Mouse (Mus musculus): Measurements from ENCODE around the gene Npdc1.
"Not testable (repeated sequence)": the region's sequence is repeated elsewhere in the genome, so short reads cannot be mapped to it uniquely, and the experiment has no call there.

Npdc1 gene

GRCm38 (mm10) chr2:25395721-25396596 lies 3.2 kb upstream of the Npdc1 start, which contains the start of gene Entpd2:
Gene Entpd2 (plus strand): TSS chr2:25395874.
- DNase-seq, result peak; percentile 64

DNA sequence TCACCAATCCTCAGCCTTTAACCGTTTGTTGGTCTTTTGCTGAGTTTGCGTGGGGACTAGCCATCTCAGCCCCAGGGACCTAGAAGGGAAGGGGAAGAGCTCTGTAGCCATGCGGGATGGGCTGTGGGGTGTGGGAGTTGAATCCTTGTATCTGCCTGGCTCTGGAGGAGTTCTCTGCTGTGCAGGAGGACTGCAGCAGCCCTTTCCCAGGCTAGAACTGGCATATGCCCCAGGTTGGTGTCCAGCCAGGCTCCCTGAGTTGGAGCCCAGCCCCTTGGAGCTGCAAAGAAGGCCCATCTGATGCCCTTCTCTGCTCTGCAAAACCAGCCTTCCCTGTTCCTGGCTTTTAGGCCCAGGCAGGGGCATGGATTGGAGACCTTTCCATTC lies 2.6 kb upstream of the Npdc1 start:
- no peak for DNase-seq

DNA sequence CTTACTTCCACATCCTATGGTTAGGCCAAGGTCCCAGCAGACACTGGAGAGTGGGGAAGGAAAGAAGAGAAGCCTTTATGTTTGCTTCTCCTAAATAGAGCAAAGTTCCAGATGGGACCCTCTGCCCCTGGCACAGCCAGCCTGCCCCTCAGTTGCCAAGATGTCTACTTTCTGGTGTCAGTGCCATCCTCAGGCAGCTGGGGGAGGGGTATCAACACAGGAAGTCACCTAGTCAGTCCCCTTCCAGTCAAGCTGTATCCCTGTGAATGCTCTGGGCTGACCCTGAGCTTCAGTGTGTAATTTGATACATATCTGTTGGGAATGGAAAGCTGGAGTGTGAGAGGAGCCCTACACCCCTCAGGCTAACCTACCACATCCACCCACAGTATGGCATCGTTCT lies 2.1 kb upstream of the Npdc1 start:
- no peak for DNase-seq

DNA sequence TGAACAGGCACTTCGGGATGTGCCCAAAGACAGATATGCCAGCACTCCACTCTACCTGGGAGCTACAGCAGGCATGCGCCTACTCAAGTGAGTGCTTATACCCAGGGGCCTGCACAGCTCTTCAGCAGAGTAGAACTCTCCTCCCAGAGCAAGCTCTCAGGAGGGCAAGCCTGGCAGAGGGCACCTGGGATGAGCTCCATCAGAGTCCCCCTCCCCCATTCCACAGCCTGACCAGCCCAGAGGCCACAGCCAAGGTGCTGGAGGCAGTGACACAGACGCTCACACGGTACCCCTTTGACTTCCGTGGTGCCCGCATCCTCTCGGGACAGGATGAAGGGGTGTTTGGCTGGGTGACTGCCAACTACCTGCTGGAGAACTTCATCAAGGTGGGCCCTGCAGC lies 1.1 kb upstream of the Npdc1 start:
- no peak for DNase-seq

DNA sequence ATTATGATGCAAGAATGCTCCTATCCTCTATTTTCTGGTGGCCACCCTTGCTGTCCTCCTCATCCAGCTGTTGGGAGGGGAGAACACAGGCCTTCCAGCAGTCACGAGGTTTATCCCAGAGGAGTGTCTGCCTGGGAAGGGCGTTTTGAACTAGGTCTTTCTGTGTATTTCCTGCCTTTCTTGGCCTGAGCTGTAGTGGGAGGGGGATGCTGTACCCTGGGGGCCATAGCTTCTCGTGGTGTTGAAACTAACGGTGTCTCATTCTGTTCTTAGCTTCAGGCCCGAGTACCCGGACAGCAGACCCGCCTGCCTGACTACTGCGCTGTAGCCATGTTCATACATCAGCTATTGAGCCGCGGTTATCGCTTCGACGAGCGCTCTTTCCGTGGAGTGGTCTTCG lies 1.1 kb downstream of the Npdc1 start:
- no peak for DNase-seq

GRCm38 (mm10) chr2:25400764-25401163 lies 1.6 kb downstream of the Npdc1 start:
- DNase-seq, result peak; percentile 47

GRCm38 (mm10) chr2:25402377-25402971 lies 3.3 kb downstream of the Npdc1 start:
- peak; percentile 77 for DNase-seq

GRCm38 (mm10) chr2:25402972-25403601 lies 3.9 kb downstream of the Npdc1 start:
- peak; percentile 59 for DNase-seq

DNA sequence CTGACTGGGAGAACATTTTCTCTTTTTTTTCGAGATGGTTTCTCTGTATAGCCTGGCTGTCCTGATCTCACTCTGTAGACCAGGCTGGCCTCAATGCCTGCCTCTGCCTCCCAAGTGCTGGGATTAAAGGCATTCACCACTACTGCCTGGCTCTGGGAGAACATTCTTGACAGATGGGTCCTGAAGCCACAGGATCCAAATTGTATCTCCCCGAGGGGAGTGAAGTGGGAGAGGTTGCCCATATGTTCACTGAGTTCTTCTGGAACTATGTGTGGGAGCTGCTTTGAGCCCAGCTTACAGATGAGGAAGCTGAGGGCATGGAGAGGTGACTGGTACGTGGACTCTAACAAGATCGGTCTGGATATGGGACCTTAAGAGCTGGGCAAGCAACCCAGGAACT lies 4.8 kb downstream of the Npdc1 start:
- no peak for DNase-seq

DNA sequence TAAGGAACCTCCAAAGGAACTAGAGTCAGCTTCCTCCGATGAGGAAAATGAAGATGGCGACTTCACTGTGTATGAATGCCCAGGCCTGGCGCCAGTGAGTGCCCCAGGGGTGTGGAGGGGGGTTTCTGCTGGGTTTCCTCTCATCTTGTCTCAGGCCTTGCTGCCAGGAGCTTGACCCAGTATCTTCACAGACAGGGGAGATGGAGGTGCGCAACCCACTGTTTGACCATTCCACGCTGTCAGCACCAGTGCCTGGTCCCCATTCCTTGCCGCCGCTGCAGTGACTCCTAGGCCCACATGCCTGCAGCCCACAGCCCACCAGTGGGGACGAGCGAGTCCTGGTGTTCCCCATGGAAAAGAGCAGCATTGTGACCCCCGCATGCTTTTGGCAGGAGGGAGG lies 9.8 kb downstream of the Npdc1 start:
- DNase-seq, result no peak

GRCm38 (mm10) chr2:25413436-25413835 lies 14.3 kb downstream of the Npdc1 start:
- not testable (repeated sequence) for DNase-seq

DNA sequence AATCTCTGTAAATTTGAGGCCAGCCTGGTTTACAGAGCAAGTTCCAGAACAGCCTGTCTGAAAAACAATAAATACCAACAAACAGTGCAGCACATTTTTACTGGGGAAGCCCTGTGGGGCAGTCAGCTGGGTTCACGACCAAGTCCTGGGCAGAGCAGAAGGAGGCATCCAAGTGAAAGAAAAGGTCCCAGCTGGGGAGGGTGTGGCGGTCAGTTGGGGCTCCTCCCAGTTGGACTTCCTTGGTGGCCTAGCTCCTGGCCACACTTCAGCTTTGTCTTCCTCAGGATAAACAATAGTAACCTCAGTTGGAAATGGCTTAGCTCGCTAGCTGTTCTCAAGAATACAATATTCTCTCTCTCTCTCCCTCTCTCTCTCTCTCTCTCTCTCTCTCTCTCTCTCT lies 18.3 kb downstream of the Npdc1 start:
- no peak for DNase-seq

GRCm38 (mm10) chr2:25421896-25422295 lies 22.7 kb downstream of the Npdc1 start:
- no peak for DNase-seq

DNA sequence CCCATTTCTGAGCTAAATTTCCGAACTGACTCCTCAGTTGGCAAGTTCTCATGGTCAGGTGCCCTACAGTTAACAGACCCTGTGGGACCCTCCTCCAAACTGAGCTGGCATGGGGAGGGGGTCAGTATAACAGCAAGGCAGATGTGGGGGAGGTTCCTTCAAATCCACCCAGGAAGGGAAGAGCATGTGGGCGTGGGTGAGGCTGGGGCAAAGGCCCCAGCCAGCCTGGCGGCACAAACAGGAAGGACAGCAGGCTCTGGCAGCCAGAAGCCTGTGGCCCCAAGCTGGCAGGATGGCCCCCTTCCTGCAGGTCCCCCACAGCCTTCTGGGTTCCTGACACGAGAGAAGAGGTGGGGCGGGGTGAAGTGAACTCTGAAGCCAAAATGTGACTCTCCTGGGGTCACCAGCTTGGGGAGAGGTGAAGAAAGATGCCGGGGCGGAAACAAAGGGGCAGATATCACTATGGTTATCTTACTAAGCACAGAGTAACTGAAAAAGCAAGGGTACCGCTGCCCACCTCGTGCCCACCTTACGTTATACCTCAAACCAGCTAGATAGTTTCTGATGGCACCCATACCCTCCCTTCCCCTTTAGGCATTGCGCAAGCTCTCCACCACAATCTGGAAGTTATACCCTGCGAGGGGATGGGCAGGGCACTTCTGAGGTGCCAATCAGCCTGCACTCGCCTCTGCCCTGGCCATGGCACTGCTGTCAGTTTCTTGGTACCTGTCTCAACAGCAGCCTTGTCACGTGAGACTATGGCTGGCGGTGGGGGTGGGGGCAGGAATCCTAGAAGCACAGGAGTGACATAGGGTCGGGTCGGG lies 23.6 kb downstream of the Npdc1 start, which contains the start of gene Fut7:
Fut7 (plus strand) TSS at position 681 of the 824 bp plus-strand sequence.
- DNase-seq, result no peak

- DNase-seq, result no peak
Measured at GRCm38 (mm10) chr2:25423626-25424025, 24.5 kb downstream of the Npdc1 start.

- DNase-seq, result no peak
Measured at GRCm38 (mm10) chr2:25425481-25425880, 26.3 kb downstream of the Npdc1 start.

DNA sequence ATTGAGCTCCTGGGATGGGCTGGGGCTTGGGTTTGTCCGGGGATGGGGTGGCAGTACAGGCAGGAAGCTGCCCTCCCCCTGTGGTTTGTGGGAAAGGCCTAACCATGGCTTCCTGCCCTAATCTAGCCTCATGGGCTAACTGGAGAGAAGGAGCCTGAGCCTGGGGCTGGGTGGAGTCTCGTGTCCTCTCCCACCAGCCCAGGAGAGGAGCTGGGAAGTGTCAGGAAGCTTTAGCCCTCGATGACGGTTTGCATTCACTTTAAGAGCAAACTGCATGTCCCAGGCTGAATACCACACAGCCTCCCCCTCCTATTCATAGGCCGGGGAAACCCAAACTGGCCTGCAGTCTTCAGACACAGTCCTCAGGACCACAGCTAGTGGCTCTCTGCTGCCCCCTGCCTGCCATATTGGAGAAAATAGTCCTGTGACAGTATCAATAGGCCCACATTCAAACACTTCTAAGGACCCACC lies 27.6 kb downstream of the Npdc1 start:
- DNase-seq, result peak; percentile 31

DNA sequence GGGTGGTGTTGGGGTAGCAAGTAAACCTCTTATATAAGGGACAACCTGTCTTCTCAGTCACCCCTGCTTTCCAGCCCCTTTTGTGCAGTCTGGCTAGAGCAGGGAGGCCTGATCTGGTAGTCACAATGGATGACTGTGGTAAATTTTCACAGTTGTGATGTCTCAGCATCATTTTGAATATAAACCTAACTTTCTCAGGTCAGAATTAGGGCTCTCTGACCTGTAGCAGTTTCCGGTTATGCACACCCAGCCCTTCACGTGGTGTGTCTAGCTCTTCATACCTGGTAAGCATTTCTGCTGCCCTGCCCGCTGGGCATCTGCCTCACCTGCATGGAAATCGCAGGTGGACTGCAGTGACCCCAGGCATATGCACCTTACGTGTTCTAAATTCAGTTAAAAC lies 28.1 kb downstream of the Npdc1 start:
- DNase-seq, result no peak

DNA sequence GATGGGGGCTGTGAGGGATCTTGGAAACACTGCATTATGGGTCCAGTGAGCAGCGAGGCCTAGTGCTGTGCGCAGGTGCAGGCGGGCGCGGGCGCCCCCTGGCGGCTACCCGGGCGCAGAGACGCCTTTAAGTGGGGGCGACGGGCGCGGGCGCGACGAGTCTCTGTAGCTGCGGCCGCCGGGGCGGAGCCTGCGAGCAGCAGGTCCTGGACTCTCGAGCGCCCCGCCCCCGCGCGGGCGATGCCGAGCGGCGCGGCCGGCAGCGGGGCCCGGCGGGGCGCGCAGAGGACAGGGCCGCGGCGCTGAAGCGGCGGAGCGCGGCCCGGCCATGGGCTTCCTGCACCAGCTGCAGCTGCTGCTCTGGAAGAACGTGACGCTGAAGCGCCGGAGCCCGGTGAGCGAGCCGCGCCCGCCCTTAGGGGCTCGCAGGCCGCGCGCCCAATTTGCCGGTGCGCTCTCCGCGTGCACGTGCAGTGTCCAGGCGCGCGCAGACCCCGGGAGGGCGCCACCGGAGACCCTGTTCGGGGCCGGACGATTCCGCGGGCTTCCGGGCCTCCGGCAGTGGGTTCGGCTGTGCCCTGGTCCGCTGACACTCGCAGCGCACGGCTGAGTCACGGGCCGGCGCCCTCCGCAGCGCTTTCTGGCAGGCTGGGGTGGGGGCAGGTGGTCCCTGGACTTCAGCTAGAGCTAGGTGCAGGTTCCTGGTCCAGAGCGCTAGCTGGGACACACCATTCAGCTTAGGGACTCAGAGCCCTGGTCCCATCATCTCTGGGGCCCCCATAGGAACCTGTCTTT lies 29.5 kb downstream of the Npdc1 start, which contains the start of gene Abca2:
Abca2 (plus strand) TSS at position 262 of the 795 bp plus-strand sequence.
- DNase-seq, result peak; percentile 95

- peak; percentile 34 for DNase-seq
Measured at GRCm38 (mm10) chr2:25429435-25430180, 30.5 kb downstream of the Npdc1 start.
